Mouse (Mus musculus): ENCODE results near the gene Sec14l1. TPM values are rescaled to one million over a fixed set of nuclear protein-coding genes. Genes with fewer than 3 reads are reported as not detected.
A peak's percentile ranks its signal among the peaks of the same experiment; 100 is the strongest.

Sec14l1 gene
- polyA plus RNA-seq, 1 experiment from 2014 or later: 22.3 TPM

GRCm38 (mm10) chr11:117101925-117102717 lies 12.8 kb upstream of the Sec14l1 start:
- no peaks in the 10 kb centered on the region for H3K9me3 ChIP-seq (ENCODE audit: control insufficient read depth, low read length)
- no peak overlapping the region for H3K9ac ChIP-seq (ENCODE audit: low read length)
- H3K4me3 ChIP-seq (ENCODE audit: low read depth, low read length): no peak overlapping the region
- no peak for ATAC-seq (replicated peaks; ENCODE audit: low FRiP score, low TSS enrichment, low read depth)
- no peak overlapping the region for H3K4me2 ChIP-seq (ENCODE audit: low read length)
- H3K36me3 ChIP-seq (ENCODE audit: control insufficient read depth, insufficient read depth, low read length): no peaks in the 10 kb centered on the region
- 70% methylated on average over 14 of the region's 14 CpGs for WGBS
- no peak for DNase-seq (ENCODE audit: low spot score)
- peaks cover 12% of the 10 kb centered on the region for H3K4me1 ChIP-seq (replicated peaks; ENCODE audit: control insufficient read depth, insufficient read depth, low read length)
- H3K27ac ChIP-seq (ENCODE audit: low read depth): no peak overlapping the region; the same call in 1 of the 2 replicates
- H3K27me3 ChIP-seq (replicated peaks; ENCODE audit: control insufficient read depth, insufficient read depth, low read length): no peaks in the 10 kb centered on the region

- ATAC-seq (replicated peaks; ENCODE audit: low FRiP score, low TSS enrichment, low read depth) (no peak), DNase-seq (ENCODE audit: low spot score) (no peak)
- Histone ChIP-seq H3K27me3 (replicated peaks; ENCODE audit: control insufficient read depth, insufficient read depth, low read length) (no peaks in the 10 kb centered on the region), H3K4me1 (replicated peaks; ENCODE audit: control insufficient read depth, insufficient read depth, low read length) (peaks cover 11% of the 10 kb centered on the region), H3K36me3 (ENCODE audit: control insufficient read depth, insufficient read depth, low read length) (no peaks in the 10 kb centered on the region), H3K9ac (ENCODE audit: low read length) (no peak overlapping the region), H3K9me3 (ENCODE audit: control insufficient read depth, low read length) (no peaks in the 10 kb centered on the region), H3K4me3 (ENCODE audit: low read depth, low read length) (no peak overlapping the region), H3K4me2 (ENCODE audit: low read length) (no peak overlapping the region), H3K27ac (ENCODE audit: low read depth) (no peak overlapping the region)
- 71% methylated on average over 10 of the region's 10 CpGs for WGBS
These were observed 11.4 kb upstream of the Sec14l1 start for GRCm38 (mm10) chr11:117103523-117103922.

GRCm38 (mm10) chr11:117104044-117104757 lies 10.8 kb upstream of the Sec14l1 start:
- H3K36me3 ChIP-seq (ENCODE audit: control insufficient read depth, insufficient read depth, low read length): no peaks in the 10 kb centered on the region
- H3K4me2 ChIP-seq (ENCODE audit: low read length): no peak overlapping the region
- DNase-seq (ENCODE audit: low spot score) (no peak), ATAC-seq (replicated peaks; ENCODE audit: low FRiP score, low TSS enrichment, low read depth) (no peak)
- H3K4me1 ChIP-seq (replicated peaks; ENCODE audit: control insufficient read depth, insufficient read depth, low read length): peaks cover 16% of the 10 kb centered on the region
- no peak overlapping the region for H3K9ac ChIP-seq (ENCODE audit: low read length)
- no peaks in the 10 kb centered on the region for H3K9me3 ChIP-seq (ENCODE audit: control insufficient read depth, low read length)
- H3K27me3 ChIP-seq (replicated peaks; ENCODE audit: control insufficient read depth, insufficient read depth, low read length): no peaks in the 10 kb centered on the region
- no peak overlapping the region for H3K27ac ChIP-seq (ENCODE audit: low read depth)
- no peak overlapping the region for H3K4me3 ChIP-seq (ENCODE audit: low read depth, low read length)
- WGBS: 86% methylated on average over 10 of the region's 10 CpGs

GRCm38 (mm10) chr11:117105315-117105714 lies 9.7 kb upstream of the Sec14l1 start:
- Histone ChIP-seq H3K9me3 (ENCODE audit: control insufficient read depth, low read length) (no peaks in the 10 kb centered on the region), H3K36me3 (ENCODE audit: control insufficient read depth, insufficient read depth, low read length) (no peaks in the 10 kb centered on the region), H3K4me1 (replicated peaks; ENCODE audit: control insufficient read depth, insufficient read depth, low read length) (peaks cover 16% of the 10 kb centered on the region), H3K4me3 (ENCODE audit: low read depth, low read length) (no peak overlapping the region), H3K9ac (ENCODE audit: low read length) (no peak overlapping the region), H3K27me3 (replicated peaks; ENCODE audit: control insufficient read depth, insufficient read depth, low read length) (no peaks in the 10 kb centered on the region), H3K4me2 (ENCODE audit: low read length) (no peak overlapping the region), H3K27ac (ENCODE audit: low read depth) (no peak overlapping the region)
- WGBS: 63% methylated on average over 3 of the region's 3 CpGs
- no peak for DNase-seq (ENCODE audit: low spot score)
- no peak for ATAC-seq (replicated peaks; ENCODE audit: low FRiP score, low TSS enrichment, low read depth)

GRCm38 (mm10) chr11:117105850-117106249 lies 9.1 kb upstream of the Sec14l1 start:
- 74% methylated on average over 7 of the region's 7 CpGs for WGBS
- no peak overlapping the region for H3K27ac ChIP-seq (ENCODE audit: low read depth)

GRCm38 (mm10) chr11:117106633-117107334 lies 8.2 kb upstream of the Sec14l1 start:
- no peak for ATAC-seq (replicated peaks; ENCODE audit: low FRiP score, low TSS enrichment, low read depth)
- no peak overlapping the region for H3K4me2 ChIP-seq (ENCODE audit: low read length)

More at GRCm38 (mm10) chr11:117105850-117106249, 9.1 kb upstream of the Sec14l1 start:
- peaks cover 16% of the 10 kb centered on the region for H3K4me1 ChIP-seq (replicated peaks; ENCODE audit: control insufficient read depth, insufficient read depth, low read length)
- H3K36me3 ChIP-seq (ENCODE audit: control insufficient read depth, insufficient read depth, low read length): no peaks in the 10 kb centered on the region
- no peaks in the 10 kb centered on the region for H3K9me3 ChIP-seq (ENCODE audit: control insufficient read depth, low read length)
- H3K4me3 ChIP-seq (ENCODE audit: low read depth, low read length): no peak overlapping the region
- H3K9ac ChIP-seq (ENCODE audit: low read length): no peak overlapping the region
- no peak for ATAC-seq (replicated peaks; ENCODE audit: low FRiP score, low TSS enrichment, low read depth)
- DNase-seq (ENCODE audit: low spot score): no peak
- H3K4me2 ChIP-seq (ENCODE audit: low read length): no peak overlapping the region
- H3K27me3 ChIP-seq (replicated peaks; ENCODE audit: control insufficient read depth, insufficient read depth, low read length): no peaks in the 10 kb centered on the region

GRCm38 (mm10) chr11:117107837-117108236 lies 7.1 kb upstream of the Sec14l1 start:
- no peak overlapping the region for H3K4me3 ChIP-seq (ENCODE audit: low read depth, low read length)
- no peak for ATAC-seq (replicated peaks; ENCODE audit: low FRiP score, low TSS enrichment, low read depth)
- H3K4me2 ChIP-seq (ENCODE audit: low read length): no peak overlapping the region
- H3K9me3 ChIP-seq (ENCODE audit: control insufficient read depth, low read length): no peaks in the 10 kb centered on the region
- H3K27ac ChIP-seq (ENCODE audit: low read depth): no peak overlapping the region
- H3K9ac ChIP-seq (ENCODE audit: low read length): no peak overlapping the region
- DNase-seq (ENCODE audit: low spot score): no peak
- H3K4me1 ChIP-seq (replicated peaks; ENCODE audit: control insufficient read depth, insufficient read depth, low read length): peaks cover 16% of the 10 kb centered on the region
- 88% methylated on average over 2 of the region's 2 CpGs for WGBS
- no peaks in the 10 kb centered on the region for H3K36me3 ChIP-seq (ENCODE audit: control insufficient read depth, insufficient read depth, low read length)
- no peaks in the 10 kb centered on the region for H3K27me3 ChIP-seq (replicated peaks; ENCODE audit: control insufficient read depth, insufficient read depth, low read length)

More at GRCm38 (mm10) chr11:117106633-117107334, 8.2 kb upstream of the Sec14l1 start:
- Histone ChIP-seq H3K27ac (ENCODE audit: low read depth) (no peak overlapping the region), H3K36me3 (ENCODE audit: control insufficient read depth, insufficient read depth, low read length) (no peaks in the 10 kb centered on the region), H3K9me3 (ENCODE audit: control insufficient read depth, low read length) (no peaks in the 10 kb centered on the region), H3K9ac (ENCODE audit: low read length) (no peak overlapping the region), H3K27me3 (replicated peaks; ENCODE audit: control insufficient read depth, insufficient read depth, low read length) (no peaks in the 10 kb centered on the region), H3K4me1 (replicated peaks; ENCODE audit: control insufficient read depth, insufficient read depth, low read length) (peaks cover 16% of the 10 kb centered on the region), H3K4me3 (ENCODE audit: low read depth, low read length) (no peak overlapping the region)
- no peak for DNase-seq (ENCODE audit: low spot score)
- 63% methylated on average over 13 of the region's 13 CpGs for WGBS

GRCm38 (mm10) chr11:117108595-117108994 lies 6.4 kb upstream of the Sec14l1 start:
- Histone ChIP-seq H3K27me3 (replicated peaks; ENCODE audit: control insufficient read depth, insufficient read depth, low read length) (no peaks in the 10 kb centered on the region), H3K4me1 (replicated peaks; ENCODE audit: control insufficient read depth, insufficient read depth, low read length) (peaks cover 16% of the 10 kb centered on the region), H3K4me2 (ENCODE audit: low read length) (no peak overlapping the region; the same call in 1 of the 2 replicates), H3K27ac (ENCODE audit: low read depth) (peak overlapping the region; percentile 54), H3K36me3 (ENCODE audit: control insufficient read depth, insufficient read depth, low read length) (no peaks in the 10 kb centered on the region), H3K9me3 (ENCODE audit: control insufficient read depth, low read length) (no peaks in the 10 kb centered on the region), H3K9ac (ENCODE audit: low read length) (no peak overlapping the region; the same call in 1 of the 2 replicates), H3K4me3 (ENCODE audit: low read depth, low read length) (no peak overlapping the region)
- no peak for ATAC-seq (replicated peaks; ENCODE audit: low FRiP score, low TSS enrichment, low read depth)
- no peak for DNase-seq (ENCODE audit: low spot score)
- WGBS: 40% methylated on average over 9 of the region's 9 CpGs

Data from intestine, embryonic 14.5 days (tissue).